8 mouse cellular contexts compared by ENCODE assay signal in genomic region chr14:46831295-46831694, GRCm38 (mm10). TPM values are rescaled to one million over a fixed set of nuclear protein-coding genes. Genes with fewer than 3 reads are reported as not detected.
DNase-seq lines count a peak whose midpoint lies in the region; ATAC-seq and TF ChIP-seq lines count a peak whose summit lies in the region.

No protein-coding gene starts in this region.

- no peaks in the 10 kb centered on the region for H3K9me3 ChIP-seq in hindbrain, embryonic 11.5 days (ENCODE audit: control insufficient read depth, low read length)
- H3K9me3 ChIP-seq in midbrain, embryonic 10.5 days (replicated peaks): no peaks in the 10 kb centered on the region

- H3K9ac ChIP-seq in hindbrain, embryonic 11.5 days (ENCODE audit: low read depth, low read length): peak overlapping the region; percentile 53

- no peaks in the 10 kb centered on the region for H3K4me1 ChIP-seq in hindbrain, embryonic 11.5 days (replicated peaks; ENCODE audit: control insufficient read depth, insufficient read depth, low read length)
- peaks cover 26% of the 10 kb centered on the region for H3K4me1 ChIP-seq in midbrain, embryonic 10.5 days

- peak overlapping the region; percentile 96 for H3K4me3 ChIP-seq in layer of hippocampus, adult 2 months
- H3K4me3 ChIP-seq in hindbrain, embryonic 11.5 days (ENCODE audit: low read depth, low read length): peak overlapping the region; percentile 76
- peak overlapping the region; percentile 93 for H3K4me3 ChIP-seq in midbrain, embryonic 10.5 days

- peak overlapping the region; percentile 72 for H3K4me2 ChIP-seq in hindbrain, embryonic 11.5 days (replicated peaks; ENCODE audit: low read depth, low read length)

- H3K27me3 ChIP-seq in hindbrain, embryonic 11.5 days (ENCODE audit: control insufficient read depth, insufficient read depth, low read length): no peaks in the 10 kb centered on the region
- no peaks in the 10 kb centered on the region for H3K27me3 ChIP-seq in midbrain, embryonic 10.5 days (ENCODE audit: low read depth, poor library complexity, severe bottlenecking)

- no peak for TF ChIP-seq CTCF in layer of hippocampus, adult 2 months (conservative IDR thresholded peaks at IDR 0.05)

- H3K27ac ChIP-seq in layer of hippocampus, adult 2 months: peak overlapping the region; percentile 87
- H3K27ac ChIP-seq in hindbrain, embryonic 11.5 days (ENCODE audit: low read depth, low read length): no peak overlapping the region
- peak overlapping the region; percentile 90 for H3K27ac ChIP-seq in midbrain, embryonic 10.5 days (replicated peaks)

- WGBS in hindbrain, embryonic 11.5 days: 6% methylated on average over 4 of the region's 4 CpGs
- WGBS in midbrain, embryonic 10.5 days: 11% methylated on average over 4 of the region's 4 CpGs

- ATAC-seq in hindbrain, embryonic 11.5 days (ENCODE audit: low FRiP score): peak; percentile 3; the same call in 1 of the 2 replicates
- ATAC-seq in frontal cortex, adult (ENCODE audit: low TSS enrichment): no peak

- no peaks in the 10 kb centered on the region for H3K36me3 ChIP-seq in hindbrain, embryonic 11.5 days (ENCODE audit: control insufficient read depth, insufficient read depth, low read length)
- no peaks in the 10 kb centered on the region for H3K36me3 ChIP-seq in midbrain, embryonic 10.5 days

- DNase-seq in layer of hippocampus, adult 2 months (ENCODE audit: low spot score in 2 of 2): no peak
- DNase-seq in layer of hippocampus, adult 9-11 months: no peak
- DNase-seq in embryo, embryonic 10.5 days (ENCODE audit: low spot score): peak; percentile 35
- DNase-seq in hindbrain, embryonic 11.5 days (ENCODE audit: low spot score): peak; percentile 5
- DNase-seq in midbrain, embryonic 10.5 days (ENCODE audit: low spot score): no peak
- no peak for DNase-seq in left cerebral cortex, adult 11 months (ENCODE audit: low spot score)
- no peak for DNase-seq in spleen, adult 18-20 months

RNA-seq across cellular contexts. Expression of gene Cgrrf1, which starts 0.6 kb away (rescaled TPM):
- 10 to 100 TPM; 19.2 to 21.1 TPM for total RNA-seq in layer of hippocampus, adult 2 months (2021)
- 34.6 and 35.0 TPM in 2 replicates for polyA plus RNA-seq in hindbrain, embryonic 11.5 days (2014; fragmentation: Nextera tagmentation; extraction: Ambion mirVana)
- 36.4 and 37.6 TPM in 2 replicates for polyA plus RNA-seq in midbrain, embryonic 10.5 days (2016; fragmentation: Nextera tagmentation; extraction: Ambion mirVana)

RNA-seq across cellular contexts. Expression of gene Gmfb, which starts 9.3 kb away (rescaled TPM):
- total RNA-seq in layer of hippocampus, adult 2 months (2021): 100 to 1,000 TPM; 146 to 161 TPM
- polyA plus RNA-seq in hindbrain, embryonic 11.5 days (2014; fragmentation: Nextera tagmentation; extraction: Ambion mirVana): 108 and 116 TPM in 2 replicates
- polyA plus RNA-seq in midbrain, embryonic 10.5 days (2016; fragmentation: Nextera tagmentation; extraction: Ambion mirVana): 97.0 and 101 TPM in 2 replicates

RNA-seq across cellular contexts. Expression of gene Cnih1, which starts 43.1 kb away (rescaled TPM):
- 10 to 100 TPM; 70.1 to 79.6 TPM for total RNA-seq in layer of hippocampus, adult 2 months (2021)
- polyA plus RNA-seq in hindbrain, embryonic 11.5 days (2014; fragmentation: Nextera tagmentation; extraction: Ambion mirVana): 231 and 238 TPM in 2 replicates
- polyA plus RNA-seq in midbrain, embryonic 10.5 days (2016; fragmentation: Nextera tagmentation; extraction: Ambion mirVana): 208 and 222 TPM in 2 replicates

RNA-seq across cellular contexts. Expression of gene Samd4, which starts 51.4 kb away (rescaled TPM):
- 10 to 100 TPM; 11.2 to 14.4 TPM for total RNA-seq in layer of hippocampus, adult 2 months (2021)
- polyA plus RNA-seq in hindbrain, embryonic 11.5 days (2014; fragmentation: Nextera tagmentation; extraction: Ambion mirVana): 3.1 and 4.7 TPM in 2 replicates
- polyA plus RNA-seq in midbrain, embryonic 10.5 days (2016; fragmentation: Nextera tagmentation; extraction: Ambion mirVana): 3.3 and 3.8 TPM in 2 replicates

Comparison
In these comparisons a context has a peak if more than half of its experiments do, and no peak if none do; other contexts are left out.
1. DNase-seq: peak in embryo, embryonic 10.5 days (single experiment) and hindbrain, embryonic 11.5 days (single experiment); none in layer of hippocampus, adult 2 months (0 of 2), layer of hippocampus, adult 9-11 months (single experiment), midbrain, embryonic 10.5 days (single experiment), left cerebral cortex, adult 11 months (single experiment) and spleen, adult 18-20 months (0 of 2).
2. Peak in every context shown above with its lines, with median percentiles within 50 percentile points of each other: H3K4me3 ChIP-seq.